Mouse (Mus musculus) monocyte, adult 59 days (primary cell): ENCODE measurements around the gene Rpe. TPM values are rescaled to one million over a fixed set of nuclear protein-coding genes. Genes with fewer than 3 reads are reported as not detected.

Experiments used
- total RNA-seq, 2 experiments: library from RNA; stranded (reverse); gene quantifications; one replicate each; pipeline ENCODE4 v1.2.4; 2023

The Rpe gene
- 10 to 100 TPM; 37.4 to 42.8 TPM for total RNA-seq

GRCm38 (mm10) chr1:66700693-66701575 lies at the start of gene Rpe:
Gene Rpe, plus strand, starts transcription at chr1:66700831.

Other genes with a start within 250 kb of the Rpe start
- gene Unc80, start 232.5 kb upstream of the Rpe start, total RNA-seq: not detected
- gene Kansl1l, start 116.7 kb downstream of the Rpe start, total RNA-seq: 10 to 100 TPM; 13.2 TPM
- gene Acadl, start 162.4 kb downstream of the Rpe start, total RNA-seq: 10 to 100 TPM; 29.0 to 29.3 TPM
- gene Myl1, start 244.6 kb downstream of the Rpe start, total RNA-seq: not detected